Comparison of ENCODE assay signal across 21 mouse cellular contexts in genomic region chr9:112525377-112525776, GRCm38 (mm10).
DNase-seq lines count a peak whose midpoint lies in the region; ATAC-seq and TF ChIP-seq lines count a peak whose summit lies in the region.
"Had no signal": no experiment of that assay in that cellular context is flagged by ENCODE, and none has a peak within 500 bp of the region (broad histone marks: within the 10 kb centered on the region; RNA-seq: fewer than 3 reads in every experiment).

No protein-coding gene starts in this region.

- no peak overlapping the region for H3K4me2 ChIP-seq in midbrain, postnatal 0 days (ENCODE audit: low read depth, low read length, poor library complexity, severe bottlenecking)
- no peak overlapping the region for H3K4me2 ChIP-seq in midbrain, embryonic 11.5 days
- no peak overlapping the region for H3K4me2 ChIP-seq in midbrain, embryonic 15.5 days
- H3K4me2 ChIP-seq: embryonic facial prominence, embryonic 12.5 days; hindbrain, embryonic 13.5 days; liver, embryonic 11.5 days; lung, embryonic 15.5 days; neural tube, embryonic 13.5 days; stomach, embryonic 15.5 days had no signal

- H3K36me3 ChIP-seq in midbrain, postnatal 0 days (ENCODE audit: insufficient read depth, low read length) = no peaks in the 10 kb centered on the region
- no peaks in the 10 kb centered on the region for H3K36me3 ChIP-seq in midbrain, embryonic 11.5 days (ENCODE audit: control insufficient read depth, insufficient read depth, low read length)
- H3K36me3 ChIP-seq in midbrain, embryonic 15.5 days (replicated peaks) = no peaks in the 10 kb centered on the region
- H3K36me3 ChIP-seq: embryonic facial prominence, embryonic 12.5 days; hindbrain, embryonic 13.5 days; lung, embryonic 15.5 days; neural tube, embryonic 13.5 days; stomach, embryonic 15.5 days had no signal

- H3K27ac ChIP-seq in midbrain, postnatal 0 days (ENCODE audit: low read depth, low read length) = no peak overlapping the region
- H3K27ac ChIP-seq in midbrain, embryonic 11.5 days (ENCODE audit: low read depth, low read length) = no peak overlapping the region
- H3K27ac ChIP-seq in midbrain, embryonic 15.5 days = no peak overlapping the region
- H3K27ac ChIP-seq: embryonic facial prominence, embryonic 12.5 days; gastrocnemius, adult 2 months; hindbrain, embryonic 13.5 days; lung, embryonic 15.5 days; neural tube, embryonic 13.5 days; stomach, embryonic 15.5 days had no signal

- no peak overlapping the region for H3K9ac ChIP-seq in midbrain, postnatal 0 days (replicated peaks; ENCODE audit: low read length, poor library complexity, severe bottlenecking)
- H3K9ac ChIP-seq in midbrain, embryonic 11.5 days (ENCODE audit: low read length) = no peak overlapping the region
- no peak overlapping the region for H3K9ac ChIP-seq in midbrain, embryonic 15.5 days
- H3K9ac ChIP-seq: embryonic facial prominence, embryonic 12.5 days; hindbrain, embryonic 13.5 days; lung, embryonic 15.5 days; neural tube, embryonic 13.5 days; stomach, embryonic 15.5 days had no signal

- no peaks in the 10 kb centered on the region for H3K27me3 ChIP-seq in midbrain, postnatal 0 days (ENCODE audit: insufficient read depth, low read length)
- no peaks in the 10 kb centered on the region for H3K27me3 ChIP-seq in midbrain, embryonic 11.5 days (ENCODE audit: control insufficient read depth, insufficient read depth, low read length)
- no peaks in the 10 kb centered on the region for H3K27me3 ChIP-seq in midbrain, embryonic 15.5 days (replicated peaks)
- H3K27me3 ChIP-seq: embryonic facial prominence, embryonic 12.5 days; hindbrain, embryonic 13.5 days; lung, embryonic 15.5 days; neural tube, embryonic 13.5 days; stomach, embryonic 15.5 days had no signal

- no peaks in the 10 kb centered on the region for H3K9me3 ChIP-seq in midbrain, postnatal 0 days (ENCODE audit: low read length)
- no peaks in the 10 kb centered on the region for H3K9me3 ChIP-seq in midbrain, embryonic 11.5 days (ENCODE audit: control insufficient read depth, low read length)
- H3K9me3 ChIP-seq in midbrain, embryonic 15.5 days = no peaks in the 10 kb centered on the region
- H3K9me3 ChIP-seq: embryonic facial prominence, embryonic 12.5 days; hindbrain, embryonic 13.5 days; lung, embryonic 15.5 days; neural tube, embryonic 13.5 days; stomach, embryonic 15.5 days had no signal

- ATAC-seq in midbrain, postnatal 0 days (ENCODE audit: low FRiP score) = no peak
- no peak for ATAC-seq in midbrain, embryonic 11.5 days (ENCODE audit: low FRiP score)
- no peak for ATAC-seq in monocyte, adult 5-6 weeks (replicated peaks; ENCODE audit: insufficient number of reproducible peaks, low FRiP score, low TSS enrichment, poor library complexity, severe bottlenecking)
- ATAC-seq in midbrain, embryonic 15.5 days (replicated peaks) = no peak
- ATAC-seq: CD4-positive, CD25-positive, alpha-beta regulatory T cell, adult 4 months; intestine, postnatal 0 days; midbrain, embryonic 16.5 days had no signal

- no peak overlapping the region for H3K4me3 ChIP-seq in midbrain, postnatal 0 days (ENCODE audit: low read depth, low read length)
- no peak overlapping the region for H3K4me3 ChIP-seq in midbrain, embryonic 11.5 days (ENCODE audit: low read depth, low read length)
- no peak overlapping the region for H3K4me3 ChIP-seq in midbrain, embryonic 15.5 days
- H3K4me3 ChIP-seq: embryonic facial prominence, embryonic 12.5 days; gastrocnemius, adult 2 months; hindbrain, embryonic 13.5 days; lung, embryonic 15.5 days; neural tube, embryonic 13.5 days; stomach, embryonic 15.5 days had no signal

- no peak for TF ChIP-seq CTCF in midbrain, postnatal 0 days (IDR thresholded peaks at IDR 0.05)

- 64% methylated on average over 5 of the region's 5 CpGs for WGBS in midbrain, postnatal 0 days
- 88% methylated on average over 5 of the region's 5 CpGs for WGBS in midbrain, embryonic 11.5 days
- WGBS in midbrain, embryonic 15.5 days = 63% methylated on average over 5 of the region's 5 CpGs

- DNase-seq in midbrain, postnatal 0 days (ENCODE audit: low spot score) = peak; percentile 51
- DNase-seq in midbrain, embryonic 11.5 days (ENCODE audit: low spot score, missing footprints) = no peak
- DNase-seq in cerebellum, adult 18-20 months = peak; percentile 55 to 56
- peak; percentile 47 to 72 for DNase-seq in cerebellum, postnatal 14 days
- DNase-seq in layer of hippocampus, adult 9-10 months (ENCODE audit: low spot score) = peak; percentile 13
- no peak for DNase-seq in thymus, postnatal 4 days
- DNase-seq: adrenal gland, adult 2 months; gastrocnemius, adult 2 months; kidney, postnatal 10 days; spleen, adult 18-20 months had no signal

- H3K4me1 ChIP-seq in midbrain, postnatal 0 days (ENCODE audit: insufficient read depth, low read length) = no peaks in the 10 kb centered on the region
- no peaks in the 10 kb centered on the region for H3K4me1 ChIP-seq in midbrain, embryonic 11.5 days (ENCODE audit: control insufficient read depth, insufficient read depth, low read length)
- no peaks in the 10 kb centered on the region for H3K4me1 ChIP-seq in midbrain, embryonic 15.5 days
- H3K4me1 ChIP-seq: embryonic facial prominence, embryonic 12.5 days; hindbrain, embryonic 13.5 days; lung, embryonic 15.5 days; neural tube, embryonic 13.5 days; stomach, embryonic 15.5 days had no signal

Comparison
In these comparisons a context has a peak if more than half of its experiments do, and no peak if none do; other contexts are left out.
1. DNase-seq: peak in midbrain, postnatal 0 days (single experiment), cerebellum, adult 18-20 months (2 of 2), cerebellum, postnatal 14 days (2 of 2) and layer of hippocampus, adult 9-10 months (single experiment); none in midbrain, embryonic 11.5 days (single experiment) and thymus, postnatal 4 days (single experiment).